Mouse (Mus musculus): Measurements from ENCODE around the gene Zbtb39. TPM values are rescaled to one million over a fixed set of nuclear protein-coding genes. Genes with fewer than 3 reads are reported as not detected.
A peak's percentile ranks its signal among the peaks of the same experiment; 100 is the strongest.

The Zbtb39 gene
- 4.8 TPM in 2 replicates for polyA plus RNA-seq (2014; fragmentation: Nextera tagmentation; extraction: Ambion mirVana)

DNA sequence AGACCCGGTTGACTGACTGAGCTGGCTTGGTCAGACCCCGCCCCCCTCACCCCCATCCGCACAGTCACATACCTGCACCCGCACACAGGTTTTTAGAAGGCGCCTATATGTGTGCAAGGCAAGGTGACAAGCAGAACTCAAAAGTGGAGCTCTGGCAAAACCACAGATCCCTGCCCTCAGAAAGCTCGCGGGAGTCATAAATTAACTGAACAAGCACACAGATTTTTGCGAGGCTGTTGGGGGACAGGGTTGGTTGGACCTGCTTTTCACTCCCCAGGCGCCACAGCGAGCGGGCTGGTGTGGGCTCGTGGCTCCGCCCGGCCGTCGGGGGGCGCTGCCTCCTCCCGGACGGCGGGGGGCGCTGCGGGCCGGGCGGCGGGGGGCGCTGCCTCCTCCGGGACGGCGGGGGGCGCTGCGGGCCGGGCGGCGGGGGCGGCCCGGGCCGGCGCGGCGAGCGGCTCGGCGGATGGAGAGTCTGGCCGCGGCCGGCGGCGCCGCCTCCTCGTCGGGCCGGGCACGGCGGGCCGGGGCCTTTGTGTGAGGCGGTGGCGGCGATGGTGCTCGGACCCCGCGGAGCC, at the start of gene Zbtb39:
Gene Zbtb39, plus strand, starts transcription at position 456 of the 578 bp plus-strand sequence.
- 2% methylated on average over 38 of the region's 61 CpGs for WGBS
- H3K27me3 ChIP-seq (ENCODE audit: control insufficient read depth, insufficient read depth, low read length): no peaks in the 10 kb centered on the region
- peak; percentile 86 for ATAC-seq (ENCODE audit: low read depth)
- H3K4me2 ChIP-seq (ENCODE audit: low read depth, low read length): peak within 1 kb of the TSS; percentile 80
- peaks cover 9% of the 10 kb centered on the region for H3K4me1 ChIP-seq (ENCODE audit: control insufficient read depth, insufficient read depth, low read length)
- H3K4me3 ChIP-seq (ENCODE audit: low read depth, low read length): peak within 1 kb of the TSS; percentile 87
- peak within 1 kb of the TSS; percentile 70 for H3K27ac ChIP-seq (ENCODE audit: low read depth, low read length)
- peak within 1 kb of the TSS; percentile 89 for H3K9ac ChIP-seq (replicated peaks; ENCODE audit: low read depth, low read length)
- H3K36me3 ChIP-seq (ENCODE audit: control insufficient read depth, insufficient read depth, low read length): peaks cover 26% of the 10 kb centered on the region
- H3K9me3 ChIP-seq (ENCODE audit: control insufficient read depth, low read length): no peaks in the 10 kb centered on the region

DNA sequence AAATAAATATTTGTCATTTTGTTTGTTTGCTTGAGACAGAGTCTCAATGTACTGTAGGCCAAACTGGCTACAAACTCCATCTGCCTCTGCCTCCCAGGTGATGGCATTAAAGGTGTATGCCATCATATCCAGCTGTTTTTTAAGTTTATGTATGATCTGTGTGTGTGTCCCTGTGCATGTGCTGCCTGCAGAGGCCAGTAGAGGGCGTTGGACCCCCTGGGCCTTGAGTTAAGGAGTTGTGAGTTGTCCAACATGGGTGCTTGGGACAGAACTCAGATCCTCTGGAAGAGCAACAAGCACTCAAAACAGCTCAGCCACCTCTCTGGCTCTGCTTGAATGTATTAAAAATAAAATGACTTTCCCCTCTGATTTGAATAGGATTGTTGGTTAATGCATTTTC, 48.3 kb upstream of the Zbtb39 start:
- no peak overlapping the region for H3K9ac ChIP-seq (replicated peaks; ENCODE audit: low read depth, low read length)
- no peak overlapping the region for H3K4me2 ChIP-seq (ENCODE audit: low read depth, low read length)
- H3K36me3 ChIP-seq (ENCODE audit: control insufficient read depth, insufficient read depth, low read length): peaks cover 2% of the 10 kb centered on the region; the same call in 1 of the 2 replicates
- no peaks in the 10 kb centered on the region for H3K4me1 ChIP-seq (ENCODE audit: control insufficient read depth, insufficient read depth, low read length)
- no peaks in the 10 kb centered on the region for H3K27me3 ChIP-seq (ENCODE audit: control insufficient read depth, insufficient read depth, low read length)
- no peak overlapping the region for H3K27ac ChIP-seq (ENCODE audit: low read depth, low read length)
- no peaks in the 10 kb centered on the region for H3K9me3 ChIP-seq (ENCODE audit: control insufficient read depth, low read length)
- H3K4me3 ChIP-seq (ENCODE audit: low read depth, low read length): no peak overlapping the region
- no peak for ATAC-seq (ENCODE audit: low read depth)
- 39% methylated on average over 1 of the region's 1 CpGs for WGBS

DNA sequence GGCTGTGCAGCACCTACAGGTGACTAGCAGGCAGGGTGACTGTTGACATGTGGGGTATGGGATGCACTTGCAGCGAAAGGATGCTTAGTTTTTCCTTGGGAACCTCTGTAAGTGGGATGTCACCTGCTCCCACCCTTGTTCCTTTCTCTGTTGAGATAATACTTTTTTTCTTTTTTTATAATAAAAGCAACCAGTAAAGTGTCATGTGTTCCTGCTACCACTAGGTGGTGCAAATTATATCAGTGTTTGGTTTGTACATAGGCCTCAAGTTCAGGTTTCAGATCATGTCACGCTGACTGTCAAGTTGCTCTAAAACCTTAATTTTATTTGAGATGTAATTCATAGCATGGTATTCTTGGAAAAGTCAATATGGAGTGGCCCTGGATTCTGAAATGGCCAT, 44.7 kb upstream of the Zbtb39 start:
- Histone ChIP-seq H3K27me3 (ENCODE audit: control insufficient read depth, insufficient read depth, low read length) (no peaks in the 10 kb centered on the region), H3K27ac (ENCODE audit: low read depth, low read length) (no peak overlapping the region), H3K36me3 (ENCODE audit: control insufficient read depth, insufficient read depth, low read length) (peaks cover 7% of the 10 kb centered on the region; the same call in 1 of the 2 replicates), H3K9me3 (ENCODE audit: control insufficient read depth, low read length) (no peaks in the 10 kb centered on the region), H3K4me1 (ENCODE audit: control insufficient read depth, insufficient read depth, low read length) (no peaks in the 10 kb centered on the region), H3K9ac (replicated peaks; ENCODE audit: low read depth, low read length) (no peak overlapping the region), H3K4me2 (ENCODE audit: low read depth, low read length) (no peak overlapping the region), H3K4me3 (ENCODE audit: low read depth, low read length) (no peak overlapping the region)
- 49% methylated on average over 2 of the region's 2 CpGs for WGBS
- no peak for ATAC-seq (ENCODE audit: low read depth)

DNA sequence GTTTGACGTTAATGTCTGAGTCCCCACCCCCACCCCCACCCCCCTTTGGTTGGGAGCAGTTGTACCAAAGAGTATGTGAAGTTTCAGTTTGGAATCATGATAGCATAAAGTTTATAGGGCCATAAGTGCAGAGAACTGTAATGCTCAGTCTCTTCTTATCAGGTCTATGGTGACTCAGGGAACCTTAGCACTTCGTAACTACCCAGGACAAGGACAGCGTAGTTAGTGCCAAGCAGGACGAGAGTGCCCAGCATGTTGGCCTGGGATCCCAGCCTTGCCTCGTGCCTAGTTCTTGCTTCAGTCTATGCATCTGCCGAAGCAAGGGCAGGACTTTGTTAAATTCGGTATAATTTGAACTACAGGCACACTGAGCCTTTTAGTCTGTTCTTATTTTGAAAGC, 43.6 kb upstream of the Zbtb39 start:
- no peak for ATAC-seq (ENCODE audit: low read depth)
- Histone ChIP-seq H3K9ac (replicated peaks; ENCODE audit: low read depth, low read length) (no peak overlapping the region), H3K27me3 (ENCODE audit: control insufficient read depth, insufficient read depth, low read length) (no peaks in the 10 kb centered on the region), H3K4me3 (ENCODE audit: low read depth, low read length) (no peak overlapping the region), H3K4me2 (ENCODE audit: low read depth, low read length) (no peak overlapping the region), H3K36me3 (ENCODE audit: control insufficient read depth, insufficient read depth, low read length) (peaks cover 7% of the 10 kb centered on the region; the same call in 1 of the 2 replicates), H3K4me1 (ENCODE audit: control insufficient read depth, insufficient read depth, low read length) (no peaks in the 10 kb centered on the region), H3K9me3 (ENCODE audit: control insufficient read depth, low read length) (no peaks in the 10 kb centered on the region), H3K27ac (ENCODE audit: low read depth, low read length) (no peak overlapping the region)
- WGBS: 94% methylated on average over 7 of the region's 7 CpGs

DNA sequence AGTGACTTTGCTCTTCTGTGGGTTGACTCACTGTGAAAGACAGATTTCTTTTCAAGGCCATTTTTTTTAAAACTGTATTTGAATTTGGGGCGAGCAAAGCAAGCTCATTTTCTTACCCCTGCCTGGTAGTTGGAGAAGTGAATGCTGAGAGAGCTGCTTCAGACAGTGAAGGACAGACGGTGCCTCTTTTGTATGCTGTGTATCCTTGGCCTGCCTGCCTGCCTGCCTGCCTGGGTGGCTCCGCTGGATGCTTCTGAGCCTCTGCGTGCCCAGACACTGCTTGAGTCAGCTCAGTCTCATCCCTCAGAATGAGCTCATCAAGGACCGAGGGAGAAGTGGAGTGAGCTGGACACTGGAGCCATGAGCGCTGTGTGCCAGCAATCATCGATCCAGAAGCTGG, 40.4 kb upstream of the Zbtb39 start:
- ATAC-seq (ENCODE audit: low read depth): no peak
- H3K4me1 ChIP-seq (ENCODE audit: control insufficient read depth, insufficient read depth, low read length): no peaks in the 10 kb centered on the region
- no peaks in the 10 kb centered on the region for H3K9me3 ChIP-seq (ENCODE audit: control insufficient read depth, low read length)
- no peak overlapping the region for H3K4me3 ChIP-seq (ENCODE audit: low read depth, low read length)
- no peak overlapping the region for H3K4me2 ChIP-seq (ENCODE audit: low read depth, low read length)
- no peak overlapping the region for H3K27ac ChIP-seq (ENCODE audit: low read depth, low read length)
- H3K27me3 ChIP-seq (ENCODE audit: control insufficient read depth, insufficient read depth, low read length): no peaks in the 10 kb centered on the region
- peaks cover 5% of the 10 kb centered on the region; the same call in 1 of the 2 replicates for H3K36me3 ChIP-seq (ENCODE audit: control insufficient read depth, insufficient read depth, low read length)
- WGBS: 89% methylated on average over 7 of the region's 7 CpGs
- H3K9ac ChIP-seq (replicated peaks; ENCODE audit: low read depth, low read length): no peak overlapping the region

DNA sequence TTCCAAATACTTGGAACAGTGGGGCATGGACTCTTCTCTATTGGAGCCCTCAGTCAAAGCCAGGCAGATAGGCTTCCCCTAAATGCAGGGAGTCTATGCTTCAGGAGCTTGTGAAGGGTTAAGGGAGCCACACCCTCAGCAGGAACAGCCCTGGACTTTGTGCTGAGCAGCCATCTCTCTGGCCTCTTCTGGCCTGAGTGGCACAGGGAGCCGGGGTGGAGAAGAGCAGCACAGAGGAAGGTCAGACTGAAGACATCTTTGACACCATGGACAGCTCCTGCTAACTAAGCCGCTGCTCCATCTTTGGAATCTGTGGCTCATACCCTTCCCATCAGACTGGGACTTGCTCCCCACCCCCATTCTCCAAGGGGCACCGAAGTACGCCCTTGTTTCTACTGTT, 36.0 kb upstream of the Zbtb39 start:
- Histone ChIP-seq H3K27ac (ENCODE audit: low read depth, low read length) (no peak overlapping the region), H3K27me3 (ENCODE audit: control insufficient read depth, insufficient read depth, low read length) (no peaks in the 10 kb centered on the region), H3K4me1 (ENCODE audit: control insufficient read depth, insufficient read depth, low read length) (no peaks in the 10 kb centered on the region), H3K4me2 (ENCODE audit: low read depth, low read length) (no peak overlapping the region), H3K9me3 (ENCODE audit: control insufficient read depth, low read length) (no peaks in the 10 kb centered on the region), H3K4me3 (ENCODE audit: low read depth, low read length) (no peak overlapping the region), H3K9ac (replicated peaks; ENCODE audit: low read depth, low read length) (no peak overlapping the region), H3K36me3 (ENCODE audit: control insufficient read depth, insufficient read depth, low read length) (0 out of 2 replicates have a peak, but pooled peaks cover 2% of the 10 kb centered on the region)
- WGBS: 55% methylated on average over 4 of the region's 4 CpGs
- no peak for ATAC-seq (ENCODE audit: low read depth)

DNA sequence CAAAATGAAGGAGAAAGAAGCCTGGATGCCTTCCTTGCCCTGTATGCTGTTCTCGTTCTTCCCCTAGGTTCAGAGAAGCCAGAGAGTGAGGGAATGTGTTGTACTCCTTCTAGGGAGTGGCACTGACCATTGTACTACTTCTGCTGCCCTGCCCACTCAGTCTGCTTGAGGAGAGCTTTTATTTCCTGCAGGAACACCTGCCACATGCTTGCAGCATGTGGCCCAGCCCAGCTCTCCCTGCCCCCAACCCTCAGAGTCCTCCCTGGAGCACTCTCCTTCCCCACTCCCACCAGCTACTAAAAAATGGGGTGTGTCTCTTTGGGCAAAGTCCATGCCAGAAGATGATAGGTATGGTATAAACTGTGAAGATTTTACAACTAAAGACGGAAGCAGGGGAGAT, 35.0 kb upstream of the Zbtb39 start:
- 79% methylated on average over 2 of the region's 2 CpGs for WGBS

DNA sequence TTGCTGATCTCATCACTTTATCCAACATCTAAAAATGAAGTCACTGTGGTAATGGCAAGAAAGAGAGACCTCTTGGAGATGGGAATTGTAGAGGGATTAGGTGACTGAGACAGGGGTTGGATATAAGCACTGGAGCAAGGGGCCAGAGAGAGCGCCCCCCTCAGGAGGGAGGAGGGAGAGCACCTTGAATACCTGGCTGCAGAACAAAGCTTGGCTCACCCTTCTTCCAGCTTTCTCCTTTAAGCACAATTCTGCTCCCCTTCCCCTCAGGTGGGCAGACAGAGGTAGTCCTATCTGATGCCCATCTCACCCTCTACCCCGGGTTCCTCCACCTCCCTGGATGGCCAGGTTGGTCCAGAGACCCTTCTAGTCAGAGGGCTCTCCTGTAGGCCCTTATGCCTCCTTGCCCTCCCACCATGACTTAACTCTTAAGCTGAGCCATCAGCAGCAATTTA, 34.5 kb upstream of the Zbtb39 start, which contains the start of gene Myo1a:
Gene Myo1a, plus strand, starts transcription at position 405 of the 455 bp plus-strand sequence.
- Histone ChIP-seq H3K27me3 (ENCODE audit: control insufficient read depth, insufficient read depth, low read length) (no peaks in the 10 kb centered on the region), H3K9me3 (ENCODE audit: control insufficient read depth, low read length) (no peaks in the 10 kb centered on the region), H3K27ac (ENCODE audit: low read depth, low read length) (no peak within 1 kb of the TSS), H3K9ac (replicated peaks; ENCODE audit: low read depth, low read length) (no peak within 1 kb of the TSS), H3K4me1 (ENCODE audit: control insufficient read depth, insufficient read depth, low read length) (no peaks in the 10 kb centered on the region), H3K36me3 (ENCODE audit: control insufficient read depth, insufficient read depth, low read length) (no peaks in the 10 kb centered on the region), H3K4me2 (ENCODE audit: low read depth, low read length) (no peak within 1 kb of the TSS), H3K4me3 (ENCODE audit: low read depth, low read length) (no peak within 1 kb of the TSS)
- 89% methylated on average over 2 of the region's 2 CpGs for WGBS
- ATAC-seq (ENCODE audit: low read depth): no peak

More for the DNA sequence above, 35.0 kb upstream of the Zbtb39 start:
- Histone ChIP-seq H3K9ac (replicated peaks; ENCODE audit: low read depth, low read length) (no peak overlapping the region), H3K4me2 (ENCODE audit: low read depth, low read length) (no peak overlapping the region), H3K9me3 (ENCODE audit: control insufficient read depth, low read length) (no peaks in the 10 kb centered on the region), H3K36me3 (ENCODE audit: control insufficient read depth, insufficient read depth, low read length) (no peaks in the 10 kb centered on the region), H3K4me3 (ENCODE audit: low read depth, low read length) (no peak overlapping the region), H3K4me1 (ENCODE audit: control insufficient read depth, insufficient read depth, low read length) (no peaks in the 10 kb centered on the region), H3K27me3 (ENCODE audit: control insufficient read depth, insufficient read depth, low read length) (no peaks in the 10 kb centered on the region), H3K27ac (ENCODE audit: low read depth, low read length) (no peak overlapping the region)
- ATAC-seq (ENCODE audit: low read depth): no peak

DNA sequence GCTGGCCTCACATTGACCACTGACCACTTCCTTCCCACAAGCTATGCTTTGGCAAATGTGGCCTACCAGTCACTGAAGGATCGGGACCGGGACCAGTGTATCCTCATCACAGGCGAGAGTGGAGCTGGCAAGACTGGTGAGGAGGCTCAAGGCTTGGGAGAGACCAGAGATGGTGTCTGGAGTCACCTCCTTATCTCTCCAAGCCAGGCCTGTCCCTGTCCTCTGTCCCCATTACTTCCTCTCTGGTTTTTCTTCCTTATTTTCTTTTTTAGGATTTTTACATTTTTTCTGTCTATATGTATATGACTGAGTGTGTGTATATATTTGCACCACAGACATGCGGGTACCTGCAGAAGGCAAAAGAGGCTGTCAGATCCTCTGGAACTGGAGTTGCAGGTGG, 33.6 kb upstream of the Zbtb39 start:
- no peaks in the 10 kb centered on the region for H3K36me3 ChIP-seq (ENCODE audit: control insufficient read depth, insufficient read depth, low read length)
- no peaks in the 10 kb centered on the region for H3K4me1 ChIP-seq (ENCODE audit: control insufficient read depth, insufficient read depth, low read length)
- H3K27me3 ChIP-seq (ENCODE audit: control insufficient read depth, insufficient read depth, low read length): no peaks in the 10 kb centered on the region
- no peak for ATAC-seq (ENCODE audit: low read depth)
- H3K4me2 ChIP-seq (ENCODE audit: low read depth, low read length): no peak overlapping the region
- no peaks in the 10 kb centered on the region for H3K9me3 ChIP-seq (ENCODE audit: control insufficient read depth, low read length)
- H3K4me3 ChIP-seq (ENCODE audit: low read depth, low read length): no peak overlapping the region
- H3K9ac ChIP-seq (replicated peaks; ENCODE audit: low read depth, low read length): no peak overlapping the region
- 91% methylated on average over 4 of the region's 4 CpGs for WGBS
- H3K27ac ChIP-seq (ENCODE audit: low read depth, low read length): no peak overlapping the region

Data from neural tube, embryonic 14.5 days (tissue).